Mouse (Mus musculus) adrenal gland, adult 2 months (tissue): ENCODE data around the gene H3f3a. TPM values are rescaled to one million over a fixed set of nuclear protein-coding genes. Genes with fewer than 3 reads are reported as not detected.

ENCODE experiments used
- DNase-seq: peaks from one replicate; pipeline ENCODE4 v3.0.0; 2021
- polyA plus RNA-seq: library from polyadenylated mRNA; depleted of rRNA; stranded (reverse); fragments of >200 nt; gene quantifications from 2 replicates; pipeline ENCODE4 v1.2.3, GENCODE M21; 2012; rRNA removed
- total RNA-seq, 2 experiments: library from RNA; stranded (reverse); gene quantifications; 2 replicates each; pipeline ENCODE4 v1.2.3; 2021

H3f3a gene
- total and polyA plus RNA-seq, 3 experiments = 113 to 657 (median 639) TPM

- DNase-seq = no peak
Measured at GRCm38 (mm10) chr1:180762180-180762579, 51.6 kb downstream of the H3f3a start.

GRCm38 (mm10) chr1:180757956-180758520 lies 55.7 kb downstream of the H3f3a start:
- peak; percentile 72 for DNase-seq

- DNase-seq = no peak
Measured at GRCm38 (mm10) chr1:180757252-180757955, 56.3 kb downstream of the H3f3a start.

DNA sequence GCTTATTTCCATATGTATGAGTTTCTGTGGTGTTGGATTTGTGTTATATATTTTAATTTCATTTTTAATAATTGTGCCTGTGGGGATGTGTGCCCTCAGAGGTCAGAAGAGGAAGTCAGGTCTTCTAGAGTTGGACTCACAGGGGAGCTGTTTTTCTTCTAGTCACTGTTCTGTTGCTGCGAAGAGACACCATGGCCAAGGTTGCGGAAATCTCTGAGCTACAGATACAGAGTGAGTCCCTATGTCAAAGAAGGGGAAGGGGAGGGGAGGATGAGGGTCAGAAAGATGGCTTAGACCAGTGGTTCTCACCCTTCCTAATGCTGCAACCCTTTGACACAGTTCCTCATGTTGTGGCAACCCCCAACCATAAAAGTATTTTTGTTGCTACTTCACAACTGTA lies 57.0 kb downstream of the H3f3a start:
- no peak for DNase-seq

- DNase-seq = no peak
Measured at GRCm38 (mm10) chr1:180754376-180754775, 59.4 kb downstream of the H3f3a start.

DNA sequence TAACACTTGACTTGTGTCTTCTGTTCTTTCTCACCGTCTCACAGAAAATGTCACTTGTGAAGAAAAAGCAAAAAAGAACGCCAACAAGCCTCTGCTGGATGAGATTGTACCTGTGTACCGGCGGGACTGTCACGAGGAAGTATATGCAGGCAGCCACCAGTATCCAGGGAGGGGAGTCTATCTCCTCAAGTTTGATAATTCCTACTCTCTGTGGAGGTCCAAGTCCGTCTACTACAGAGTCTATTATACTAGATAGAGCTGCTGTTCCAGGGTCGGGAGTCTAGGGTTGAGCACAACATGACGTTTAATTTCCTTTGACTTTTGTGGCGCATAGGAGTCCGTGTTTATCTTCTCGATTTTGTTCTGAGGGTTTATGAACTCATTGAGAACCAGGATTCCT lies 61.6 kb downstream of the H3f3a start:
- DNase-seq = no peak

Other genes starting within 250 kb of the H3f3a start
- 10 to 100 TPM; 55.6 to 77.1 TPM for gene Parp1, start 245.0 kb downstream of the H3f3a start, total RNA-seq
- gene Parp1, start 245.0 kb downstream of the H3f3a start, polyA plus RNA-seq = 22.2 and 28.2 TPM in 2 replicates
- 1 to 10 TPM; 3.4 to 4.9 TPM for gene Lin9, start 172.8 kb downstream of the H3f3a start, total RNA-seq
- 0.88 and 1.0 TPM in 2 replicates for gene Lin9, start 172.8 kb downstream of the H3f3a start, polyA plus RNA-seq
- gene Mixl1, start 116.9 kb downstream of the H3f3a start, total RNA-seq = not detected
- 0.07 TPM in 1 of 2 replicates, not detected in the other for gene Mixl1, start 116.9 kb downstream of the H3f3a start, polyA plus RNA-seq
- 10 to 100 TPM; 45.0 to 53.1 TPM for gene Acbd3, start 87.9 kb downstream of the H3f3a start, total RNA-seq
- gene Acbd3, start 87.9 kb downstream of the H3f3a start, polyA plus RNA-seq = 10.8 and 11.1 TPM in 2 replicates
- 10 to 100 TPM; 19.6 to 21.3 TPM for gene Sde2, start 37.2 kb upstream of the H3f3a start, total RNA-seq
- 3.2 and 4.7 TPM in 2 replicates for gene Sde2, start 37.2 kb upstream of the H3f3a start, polyA plus RNA-seq
- gene Lefty2, start 79.2 kb upstream of the H3f3a start, total RNA-seq = under 1 TPM; 0.58 to 0.76 TPM
- gene Lefty2, start 79.2 kb upstream of the H3f3a start, polyA plus RNA-seq = 0.19 and 0.83 TPM in 2 replicates
- gene Pycr2, start 90.3 kb upstream of the H3f3a start, total RNA-seq = 10 to 100 TPM; 24.1 to 46.1 TPM
- gene Pycr2, start 90.3 kb upstream of the H3f3a start, polyA plus RNA-seq = 80.7 and 88.7 TPM in 2 replicates
- gene Lefty1, start 121.1 kb upstream of the H3f3a start, total RNA-seq = 10 to 100 TPM in 1 of 2 experiments, 1 to 10 TPM in 1; 2.0 to 11.3 TPM
- gene Lefty1, start 121.1 kb upstream of the H3f3a start, polyA plus RNA-seq = 34.2 and 35.6 TPM in 2 replicates
- 10 to 100 TPM; 52.8 to 66.0 TPM for gene Tmem63a, start 128.4 kb upstream of the H3f3a start, total RNA-seq
- gene Tmem63a, start 128.4 kb upstream of the H3f3a start, polyA plus RNA-seq = 135 and 238 TPM in 2 replicates
- 100 to 1,000 TPM; 209 to 314 TPM for gene Ephx1, start 207.0 kb upstream of the H3f3a start, total RNA-seq
- 112 and 140 TPM in 2 replicates for gene Ephx1, start 207.0 kb upstream of the H3f3a start, polyA plus RNA-seq
- not detected for gene 9130409I23Rik, start 237.3 kb upstream of the H3f3a start, total RNA-seq
- gene 9130409I23Rik, start 237.3 kb upstream of the H3f3a start, polyA plus RNA-seq = not detected in 2 replicates